Mouse (Mus musculus): ENCODE measurements at regions not wholly inside any gene's neighbourhood (a gene's known extent, or its start where the extent isn't known, plus 50 kb on each side); places are given as distances from the start of the nearest gene placed in this dataset.

DNA sequence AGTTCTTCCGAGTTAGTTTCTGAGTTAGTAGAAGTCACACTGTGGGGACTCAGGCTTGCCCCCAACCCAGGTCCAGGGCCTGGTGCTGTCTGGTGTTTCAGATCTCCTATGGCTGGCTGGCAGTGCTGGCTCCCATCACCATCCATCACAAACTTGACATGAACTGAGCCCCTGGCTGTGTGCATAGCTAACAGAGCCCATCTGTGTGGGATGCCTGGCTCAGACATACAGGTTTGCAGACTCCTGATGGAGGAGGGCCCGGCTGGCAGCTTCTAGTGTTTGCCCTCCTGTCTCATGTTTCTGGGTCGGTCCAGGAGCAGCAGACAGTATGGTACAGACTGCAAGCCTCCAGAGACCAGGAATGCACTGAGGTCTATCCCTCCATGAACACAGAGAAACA lies 169.5 kb upstream of the Sulf2 start:
- TF ChIP-seq CTCF (conservative IDR thresholded peaks at IDR 0.05; ENCODE audit: low read length) (no peak), POU5F1 (IDR thresholded peaks at IDR 0.05; ENCODE audit: borderline replicate concordance, low read length) (no peak), NANOG (IDR thresholded peaks at IDR 0.05; ENCODE audit: borderline replicate concordance, low read length) (no peak)
